Mouse (Mus musculus) adrenal gland, adult (tissue): ENCODE measurements around the gene A930018P22Rik.

Experiments
- DNase-seq, 2 experiments: peaks; one replicate each; pipeline ENCODE4 v3.0.0; 2022 to 2023; ENCODE audit warnings: low spot score in 1 of 2; ENCODE audit not compliant: inconsistent age in 2 of 2

A930018P22Rik gene

DNA sequence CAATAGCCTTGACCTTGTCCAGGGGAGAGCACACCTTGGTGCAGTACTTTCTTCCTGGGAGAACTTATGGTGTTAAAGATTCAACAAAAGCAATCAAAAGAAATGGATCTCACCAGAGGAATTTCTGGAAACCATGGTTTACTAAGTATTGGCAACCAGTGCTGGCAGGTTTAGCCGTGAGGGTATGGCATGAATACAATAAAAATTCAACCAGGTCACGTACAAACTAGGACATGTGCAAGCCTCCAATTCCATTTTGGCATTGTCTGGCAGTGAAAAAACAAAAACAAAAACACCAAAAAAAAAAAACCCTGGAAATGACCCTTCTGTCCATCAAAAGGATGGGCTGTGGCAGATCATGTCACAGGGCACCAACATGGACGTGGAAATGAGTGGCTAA lies 31.3 kb downstream of the A930018P22Rik start:
- no peak for DNase-seq

DNA sequence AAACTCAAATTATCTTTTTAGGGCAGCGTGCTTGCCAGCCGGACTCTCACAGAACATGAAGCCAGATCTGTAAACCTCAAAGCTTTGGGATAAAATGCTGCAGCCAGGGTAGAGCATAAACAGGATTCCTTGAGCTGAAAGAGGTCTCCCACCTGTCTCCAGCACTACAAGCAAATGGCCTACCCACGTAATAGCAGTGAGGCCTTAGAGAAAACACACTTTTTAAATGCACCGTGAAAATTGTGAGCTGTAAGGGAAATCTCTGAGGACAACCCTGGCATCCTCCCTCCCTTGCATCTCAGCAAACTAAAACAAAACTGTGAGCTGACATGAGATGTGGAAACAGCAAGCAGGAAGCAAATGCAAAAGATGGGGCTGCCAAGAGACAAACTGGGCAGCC lies 35.3 kb downstream of the A930018P22Rik start:
- DNase-seq = no peak

DNA sequence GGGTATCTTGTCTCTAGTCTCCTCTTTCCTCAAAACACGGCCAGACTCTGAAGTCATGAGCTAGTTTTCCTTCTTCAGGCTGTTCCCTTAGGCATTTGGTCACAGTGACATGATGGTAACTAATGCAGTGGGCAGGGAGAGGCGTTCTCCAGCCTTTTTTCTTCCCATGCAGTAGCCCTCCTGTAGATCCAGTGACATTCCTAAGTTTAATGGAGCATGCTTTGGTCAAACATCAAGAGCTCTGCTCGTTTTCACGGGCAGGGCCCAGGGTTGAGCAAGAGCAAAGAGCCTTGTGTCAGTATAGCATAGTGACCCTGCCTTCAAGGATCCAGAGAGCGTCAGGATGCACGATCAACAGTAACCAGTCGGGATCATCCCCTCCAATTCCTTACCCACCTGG lies 40.8 kb downstream of the A930018P22Rik start:
- no peak for DNase-seq

DNA sequence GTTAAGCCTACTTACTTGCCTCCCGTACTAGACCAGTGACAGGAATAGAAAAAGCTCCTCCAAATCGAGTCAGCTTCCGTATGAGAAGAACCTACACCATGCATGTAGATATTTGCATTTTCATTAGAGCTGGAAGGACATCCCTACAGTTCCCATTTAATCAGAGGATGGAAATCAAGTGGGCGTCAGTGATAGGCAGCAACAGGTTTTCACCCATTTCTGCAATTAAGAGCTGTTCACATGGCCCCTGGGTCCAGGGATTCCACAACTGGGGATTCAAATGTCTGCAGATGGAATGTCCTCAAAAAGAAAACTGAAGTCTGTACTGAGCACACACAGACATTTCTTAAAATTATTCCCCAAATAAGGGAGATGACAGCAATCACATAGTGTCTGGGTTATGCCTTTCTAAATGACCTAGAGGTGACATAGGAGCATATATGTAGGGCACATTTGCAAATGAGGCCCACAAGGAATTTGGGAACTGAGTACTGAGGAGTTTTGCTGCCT lies 41.5 kb downstream of the A930018P22Rik start:
- DNase-seq = no peak

DNA sequence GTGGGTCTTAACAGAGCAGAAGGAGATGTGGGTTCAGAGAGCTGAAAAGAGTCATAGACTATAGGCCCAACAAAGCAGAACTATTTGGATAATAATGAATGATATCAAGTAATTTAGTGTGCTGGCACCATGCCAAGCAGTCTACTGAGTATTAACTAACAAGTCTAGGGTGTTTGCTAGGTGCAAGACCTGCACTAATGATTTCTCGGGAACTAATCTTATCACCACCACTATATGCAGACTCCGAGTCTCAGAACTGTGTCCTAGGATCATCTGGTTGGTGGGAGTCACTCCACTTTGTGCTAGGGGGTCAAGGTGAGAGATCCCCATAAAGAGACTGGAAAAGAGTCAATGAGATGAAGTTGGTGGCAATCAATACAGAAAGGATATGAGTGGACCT lies 43.1 kb downstream of the A930018P22Rik start:
- no peak for DNase-seq

DNA sequence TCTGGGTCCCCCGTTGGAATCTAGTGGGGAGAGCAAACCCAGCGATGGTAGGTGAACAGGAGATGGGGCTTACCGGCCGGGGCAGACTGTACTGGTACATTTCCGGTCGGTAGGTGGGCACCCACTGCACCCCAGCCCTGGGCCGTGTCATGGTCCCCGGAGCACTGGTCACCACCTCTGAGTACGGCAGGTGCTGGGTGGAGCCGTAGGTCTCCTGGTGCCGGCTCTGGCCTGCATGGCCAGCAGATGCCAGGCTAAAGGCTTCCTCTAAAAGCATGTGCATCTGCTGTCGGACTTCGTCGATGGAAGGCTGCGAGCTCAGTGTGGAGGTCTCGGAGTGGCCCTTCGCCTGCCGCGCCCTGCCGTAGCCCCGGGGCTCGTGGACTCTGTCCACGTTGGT lies 45.2 kb downstream of the A930018P22Rik start:
- DNase-seq = no peak

DNA sequence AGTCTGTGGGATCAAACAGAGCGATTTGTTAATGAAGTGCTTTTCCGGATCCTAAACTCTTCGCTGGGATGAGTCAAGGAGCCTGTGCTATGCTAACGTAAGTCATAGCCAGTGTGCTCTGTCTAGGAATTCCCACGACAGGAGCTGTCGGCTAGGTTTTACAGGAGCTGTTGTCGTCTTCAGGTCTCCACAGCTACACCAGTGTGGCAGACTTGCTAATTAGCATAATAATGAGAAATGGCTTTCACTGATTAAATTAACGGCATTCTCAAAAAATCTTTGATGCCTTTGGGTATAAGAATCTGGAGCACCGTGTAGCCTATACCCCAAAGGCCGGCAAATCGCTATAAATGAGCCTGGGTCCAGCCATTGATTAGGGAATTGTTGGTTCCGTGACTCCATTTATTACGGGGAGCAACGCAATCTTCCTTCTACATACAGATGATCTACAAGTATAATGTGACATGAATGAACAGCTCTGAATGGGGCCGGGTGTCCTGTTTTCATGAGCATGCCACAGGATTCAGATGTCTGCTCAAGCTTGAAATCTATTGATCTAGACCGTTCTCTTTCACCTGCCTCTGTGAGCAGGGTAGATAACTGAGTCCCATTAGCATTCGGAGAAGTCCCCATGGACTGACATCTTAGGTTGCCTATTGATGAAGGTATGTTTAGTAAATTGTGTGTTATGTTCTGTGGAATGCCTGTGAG lies 45.8 kb downstream of the A930018P22Rik start:
- DNase-seq = no peak

DNA sequence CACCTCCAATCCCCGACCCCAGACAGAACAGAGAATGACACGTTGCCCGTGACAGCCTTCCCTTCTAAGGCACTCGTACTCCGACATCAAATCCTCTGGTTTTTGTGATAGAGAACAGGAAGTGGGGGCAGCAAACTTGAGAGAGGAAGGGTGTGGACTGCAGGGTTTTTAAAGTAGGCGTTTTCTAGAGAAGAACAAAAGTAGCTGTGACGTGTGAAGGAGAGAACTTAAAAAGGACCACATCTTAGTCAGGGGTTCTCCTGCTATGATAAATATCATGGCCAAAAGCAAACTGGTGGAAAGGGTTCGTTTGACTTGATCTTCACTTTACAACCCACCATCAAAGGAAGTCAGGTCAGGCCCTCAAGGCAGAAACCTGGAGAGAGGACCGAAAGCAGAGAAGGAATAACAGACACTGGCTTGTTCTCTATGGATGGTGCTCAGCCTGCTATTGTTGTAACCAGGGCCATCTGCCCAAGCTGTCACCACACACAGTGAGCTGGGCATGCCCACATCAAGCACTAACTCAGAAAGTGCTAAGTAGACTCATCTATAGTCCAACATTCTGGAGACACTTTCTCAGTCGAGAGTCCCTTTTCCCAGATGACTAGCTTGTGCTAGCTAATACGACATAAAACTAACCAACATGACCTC lies 50.3 kb downstream of the A930018P22Rik start:
- no peak for DNase-seq

DNA sequence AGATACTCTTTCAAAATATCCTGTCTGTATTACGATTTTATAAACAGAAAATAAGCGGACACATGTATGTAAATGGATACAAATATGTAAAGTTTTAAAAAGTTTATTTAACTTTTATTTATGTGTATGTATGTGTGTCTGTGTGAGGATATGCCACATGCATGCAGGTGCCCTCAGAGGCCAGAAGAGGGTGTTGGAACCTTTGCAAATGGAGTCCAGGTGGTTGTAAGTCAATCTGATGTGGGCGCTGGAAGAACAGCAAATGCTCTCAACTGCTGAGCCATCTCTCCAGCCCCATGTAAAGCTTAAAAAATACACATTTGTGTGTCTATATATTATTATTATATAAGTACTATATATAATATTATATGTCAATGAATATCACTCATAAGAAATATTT lies 50.9 kb downstream of the A930018P22Rik start:
- DNase-seq = no peak
